Mouse (Mus musculus) bone marrow, adult 2 months (tissue): ENCODE measurements around the gene Cavin3.

Experiments
- CTCF ChIP-seq: fragments of 200-500 bp; IDR thresholded peaks from 2 replicates; pipeline ENCODE4 v1.5.1; 2011; ENCODE audit warnings: low read length, control low read depth; ENCODE audit not compliant: control insufficient read depth, insufficient read depth
- POLR2A ChIP-seq: fragments of 200-500 bp; IDR thresholded peaks from 2 replicates; pipeline ENCODE4 v1.6.1; 2011; ENCODE audit warnings: low read depth, mild to moderate bottlenecking, control low read depth, low read length, borderline replicate concordance; ENCODE audit not compliant: control insufficient read depth

DNA sequence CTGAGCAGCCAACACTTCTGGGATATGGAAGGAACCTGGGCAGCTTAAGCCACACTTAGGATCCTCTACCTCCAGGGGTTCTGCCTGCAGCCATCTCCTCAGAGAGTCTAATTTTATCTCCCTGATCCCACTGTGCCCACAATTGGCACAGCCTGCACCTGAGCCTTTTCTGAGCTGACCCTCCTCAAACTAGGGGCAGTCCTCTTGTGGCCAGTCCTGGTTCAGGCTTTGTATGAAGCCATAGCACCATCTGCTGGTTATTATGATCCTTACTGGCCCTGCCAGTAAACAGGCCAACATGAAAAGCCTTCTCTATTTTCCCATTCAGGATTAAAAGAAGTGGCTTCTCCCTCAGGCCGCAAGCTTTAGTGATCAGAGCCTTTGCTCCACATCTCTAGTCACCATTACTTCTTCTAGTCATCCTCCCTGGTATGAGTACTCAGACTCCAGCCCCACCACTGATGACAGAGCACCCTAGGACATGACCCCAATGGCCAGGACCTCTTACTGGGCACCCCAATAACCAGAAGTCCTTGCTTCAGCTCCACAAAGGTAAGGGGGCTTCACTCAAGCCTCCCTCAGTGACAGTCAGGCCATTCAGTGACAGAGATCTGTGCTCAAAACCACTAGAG lies 45.3 kb upstream of the Cavin3 start:
- peak; percentile 15; the same call in 1 of the 2 replicates for TF ChIP-seq CTCF
- TF ChIP-seq POLR2A, result no peak
